Mouse (Mus musculus): Measurements from ENCODE around the gene Ccdc136.

Ccdc136 gene

DNA sequence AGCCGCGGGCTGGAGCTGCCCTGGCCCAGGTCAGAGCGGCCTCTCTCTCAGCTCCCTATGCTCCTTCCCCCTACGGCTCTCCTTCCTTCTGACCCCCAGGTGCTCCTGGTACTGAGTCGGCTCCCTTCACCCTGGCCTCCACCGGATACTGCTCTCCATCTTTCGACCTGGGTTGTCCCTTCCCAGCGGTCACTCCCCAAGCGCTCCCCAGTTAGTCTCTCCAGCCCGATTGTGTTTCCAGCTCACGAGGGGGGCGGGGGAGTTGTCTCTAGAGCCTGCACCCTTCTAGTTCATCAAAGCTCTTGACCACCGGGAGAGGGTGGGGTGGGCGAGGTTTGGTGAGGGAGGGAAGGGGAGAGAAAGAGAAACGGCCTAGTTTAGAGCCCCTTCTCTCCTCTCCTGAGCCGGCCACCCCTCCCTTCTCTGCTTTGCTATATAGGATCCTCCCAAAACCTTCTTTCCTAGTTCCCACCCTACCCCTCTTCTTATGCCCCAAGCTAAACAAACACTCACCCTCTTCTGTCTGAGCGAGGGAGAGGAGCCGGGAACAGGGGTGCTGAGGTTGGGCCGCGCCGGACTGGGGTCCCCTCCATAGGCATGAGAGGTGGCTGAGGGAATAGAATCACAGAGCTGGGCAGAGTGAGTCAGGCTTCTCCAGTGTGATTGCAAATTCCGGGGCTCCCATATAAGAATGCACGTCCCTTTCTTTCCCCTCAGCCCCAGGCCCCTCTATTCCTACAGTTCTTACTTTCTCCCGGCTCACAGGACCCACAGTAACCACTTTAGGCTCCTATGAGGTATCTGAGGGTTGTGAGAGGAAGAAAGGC is 818 bp downstream of the Ccdc136 start:
- no peak for DNase-seq

DNA sequence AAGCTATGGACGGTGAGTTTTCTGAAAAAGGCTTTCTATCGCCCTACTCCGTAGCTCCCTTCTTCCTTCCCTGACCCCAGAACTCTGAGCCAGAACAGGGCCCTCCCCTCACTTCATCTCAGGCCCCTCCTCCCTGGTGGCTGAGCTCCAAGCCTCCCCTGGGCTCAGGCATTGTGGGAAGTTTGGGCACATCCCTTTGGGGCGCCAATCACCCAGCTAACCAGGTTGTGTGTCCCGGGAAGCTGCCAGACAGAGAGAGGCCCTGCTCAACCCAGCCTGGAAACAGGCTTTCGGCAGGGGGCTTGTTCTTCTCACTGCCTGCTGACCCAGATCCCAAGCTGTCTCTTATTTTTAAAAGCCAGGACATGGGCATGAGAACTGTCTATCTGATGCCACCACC is 1.5 kb downstream of the Ccdc136 start:
- peak; percentile 83 for DNase-seq

- DNase-seq, result no peak
Measured at GRCm38 (mm10) chr6:29399851-29400250, 3.7 kb downstream of the Ccdc136 start.

GRCm38 (mm10) chr6:29402693-29403342 is 6.7 kb downstream of the Ccdc136 start:
- DNase-seq, result peak; percentile 44

GRCm38 (mm10) chr6:29406412-29406811 is 10.3 kb downstream of the Ccdc136 start:
- peak; percentile 32 for DNase-seq

GRCm38 (mm10) chr6:29415446-29415845 is 19.3 kb downstream of the Ccdc136 start:
- no peak for DNase-seq

DNA sequence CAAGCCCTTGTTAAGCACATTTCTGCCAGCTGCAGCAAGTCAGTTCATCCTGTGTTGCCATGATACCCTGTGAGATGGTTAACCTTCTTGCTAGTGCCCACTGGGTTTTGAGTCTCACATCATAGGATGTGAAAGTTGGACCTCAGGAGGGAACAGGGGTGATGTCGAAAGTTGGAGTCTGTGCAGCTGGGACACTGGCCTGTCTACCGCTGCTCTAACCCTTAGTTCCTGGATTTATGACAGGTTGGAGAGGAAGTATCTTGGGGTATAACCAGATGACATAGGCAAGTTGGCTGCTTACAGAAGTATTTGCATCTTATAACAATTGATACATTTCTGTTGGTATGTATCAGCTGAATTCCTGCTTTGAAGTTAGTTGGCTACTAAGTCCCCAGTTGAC is 24.5 kb downstream of the Ccdc136 start:
- DNase-seq, result no peak

DNA sequence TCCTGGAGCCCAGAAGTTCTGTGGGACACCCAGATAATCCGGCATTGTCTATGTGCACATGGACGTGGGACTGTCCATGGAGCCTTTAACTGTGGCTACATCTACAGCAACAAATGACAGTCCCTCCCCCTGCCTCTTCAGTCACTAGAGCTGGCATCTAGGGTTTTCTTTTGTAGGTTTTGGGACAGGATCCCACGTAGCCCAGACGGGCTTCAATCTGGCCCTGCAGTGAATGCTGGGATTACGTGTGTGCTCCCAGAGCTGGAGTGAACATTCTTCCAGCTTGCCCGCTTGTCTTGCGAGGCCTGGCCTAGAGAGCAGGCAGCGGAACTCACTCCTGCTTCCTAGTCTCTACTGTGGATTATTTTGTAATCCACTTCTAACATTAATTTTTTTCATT is 29.0 kb downstream of the Ccdc136 start:
- no peak for DNase-seq

- no peak for DNase-seq
Measured at GRCm38 (mm10) chr6:29426331-29426730, 30.2 kb downstream of the Ccdc136 start.

DNA sequence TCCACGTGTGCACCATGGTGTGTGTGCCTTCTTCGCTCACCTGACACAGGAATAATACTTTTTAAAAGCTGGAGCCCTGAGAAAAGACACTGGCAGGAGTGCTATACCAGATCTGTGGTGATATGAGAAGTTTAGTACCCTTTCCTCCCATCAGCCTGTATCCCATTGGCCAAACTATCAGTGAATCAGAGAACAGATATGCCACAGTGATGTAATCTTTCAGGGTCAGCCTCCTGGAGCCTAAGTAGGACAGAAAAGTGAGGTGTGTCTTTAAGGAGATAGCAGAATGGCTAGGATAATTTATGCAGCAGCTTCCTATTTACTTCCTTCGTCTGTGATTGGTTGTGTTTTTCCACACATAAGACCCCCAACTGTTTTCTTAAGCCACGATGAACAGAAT is 32.1 kb downstream of the Ccdc136 start:
- DNase-seq, result no peak

GRCm38 (mm10) chr6:29430681-29431420 is 34.7 kb downstream of the Ccdc136 start:
- DNase-seq, result no peak

DNA sequence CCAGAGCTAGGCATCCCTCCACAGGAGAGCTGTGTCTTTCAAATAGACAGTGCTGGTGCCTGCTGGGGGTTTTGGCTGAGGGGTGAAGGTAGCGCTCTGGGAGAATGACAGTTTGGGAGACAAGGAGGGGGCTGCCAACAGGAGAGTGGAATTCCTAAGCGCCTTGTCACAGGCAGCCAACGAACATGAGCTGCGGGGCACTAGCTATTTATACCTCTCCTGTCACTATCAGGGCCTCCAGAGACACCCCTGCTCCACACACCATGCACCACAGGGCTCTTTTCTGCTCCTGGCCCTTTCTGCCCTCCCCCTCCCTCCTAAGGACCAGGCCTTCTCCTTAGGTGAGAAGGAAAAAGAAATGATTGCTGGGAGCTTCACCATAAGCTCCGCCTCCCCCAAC is 35.4 kb downstream of the Ccdc136 start:
- no peak for DNase-seq

- DNase-seq, result no peak
Measured at GRCm38 (mm10) chr6:29432156-29432555, 36.0 kb downstream of the Ccdc136 start.

DNA sequence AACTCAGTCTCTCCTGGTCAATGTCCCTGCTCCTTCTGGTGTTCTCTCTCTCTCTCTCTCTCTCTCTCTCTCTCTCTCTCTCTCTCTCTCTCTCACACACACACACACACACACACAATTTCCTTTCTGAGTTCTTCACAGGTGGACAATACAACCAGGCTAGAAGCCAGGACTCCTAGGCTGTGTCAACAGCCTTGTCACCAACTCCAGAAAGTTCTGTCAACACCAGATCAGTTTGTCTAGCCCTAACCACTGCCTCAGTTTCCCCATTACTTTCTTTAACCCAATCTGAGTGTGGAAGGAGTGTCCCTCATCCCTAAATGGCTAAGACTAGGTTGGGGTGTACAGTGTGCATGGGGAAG is 36.5 kb downstream of the Ccdc136 start:
- DNase-seq, result no peak

- DNase-seq, result no peak
Measured at GRCm38 (mm10) chr6:29433038-29433803, 37.1 kb downstream of the Ccdc136 start, which contains the start of gene Flnc. Gene Flnc (plus strand): TSS chr6:29433256.

DNA sequence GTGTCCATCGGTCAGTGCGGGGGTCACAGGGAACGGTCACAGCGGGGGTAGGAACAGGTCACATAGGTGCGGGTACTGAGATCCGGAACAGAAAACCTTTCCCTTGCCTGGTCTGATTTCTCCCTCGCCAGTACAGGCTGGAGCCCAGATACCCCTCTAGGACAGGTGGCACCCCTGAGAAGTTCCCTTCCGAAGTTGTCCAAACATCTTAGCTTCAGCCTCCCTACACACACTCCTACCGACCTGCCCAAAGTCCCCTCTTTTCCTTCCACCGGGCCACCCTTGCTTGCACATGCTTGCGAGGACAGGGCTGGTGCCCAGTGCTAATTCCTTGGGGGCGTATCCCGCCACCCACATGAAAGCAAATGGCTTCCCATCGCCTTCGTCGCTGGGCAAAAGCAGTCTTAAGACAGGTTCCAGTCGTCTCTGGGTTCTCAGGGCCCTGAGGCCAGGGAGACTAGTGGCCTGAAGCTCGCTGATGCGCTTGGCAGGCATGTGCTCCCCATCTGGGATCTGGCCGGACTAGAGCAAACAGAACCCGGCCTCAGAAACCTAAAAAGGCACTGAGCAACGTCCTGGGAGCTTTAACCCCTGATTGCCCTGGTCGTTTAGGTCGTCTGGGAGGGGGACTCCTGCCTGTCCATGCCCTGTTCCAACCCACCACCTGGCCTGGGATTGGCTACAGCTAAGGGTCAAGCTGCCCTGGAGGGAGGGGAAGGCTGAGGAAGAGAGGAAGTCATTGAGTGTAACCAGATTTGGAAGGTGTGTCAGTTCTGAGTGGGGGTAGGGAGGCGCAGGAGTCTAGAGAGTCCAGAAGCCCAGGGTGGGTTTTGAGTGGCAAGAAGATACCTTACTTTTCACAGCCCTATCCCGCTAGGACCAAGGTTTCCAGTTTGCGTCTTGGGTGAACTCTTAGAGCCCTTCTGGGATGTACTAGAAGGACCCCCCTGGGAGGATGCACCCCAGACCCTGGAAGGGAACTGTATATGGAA is 38.0 kb downstream of the Ccdc136 start:
- DNase-seq, result no peak

DNA sequence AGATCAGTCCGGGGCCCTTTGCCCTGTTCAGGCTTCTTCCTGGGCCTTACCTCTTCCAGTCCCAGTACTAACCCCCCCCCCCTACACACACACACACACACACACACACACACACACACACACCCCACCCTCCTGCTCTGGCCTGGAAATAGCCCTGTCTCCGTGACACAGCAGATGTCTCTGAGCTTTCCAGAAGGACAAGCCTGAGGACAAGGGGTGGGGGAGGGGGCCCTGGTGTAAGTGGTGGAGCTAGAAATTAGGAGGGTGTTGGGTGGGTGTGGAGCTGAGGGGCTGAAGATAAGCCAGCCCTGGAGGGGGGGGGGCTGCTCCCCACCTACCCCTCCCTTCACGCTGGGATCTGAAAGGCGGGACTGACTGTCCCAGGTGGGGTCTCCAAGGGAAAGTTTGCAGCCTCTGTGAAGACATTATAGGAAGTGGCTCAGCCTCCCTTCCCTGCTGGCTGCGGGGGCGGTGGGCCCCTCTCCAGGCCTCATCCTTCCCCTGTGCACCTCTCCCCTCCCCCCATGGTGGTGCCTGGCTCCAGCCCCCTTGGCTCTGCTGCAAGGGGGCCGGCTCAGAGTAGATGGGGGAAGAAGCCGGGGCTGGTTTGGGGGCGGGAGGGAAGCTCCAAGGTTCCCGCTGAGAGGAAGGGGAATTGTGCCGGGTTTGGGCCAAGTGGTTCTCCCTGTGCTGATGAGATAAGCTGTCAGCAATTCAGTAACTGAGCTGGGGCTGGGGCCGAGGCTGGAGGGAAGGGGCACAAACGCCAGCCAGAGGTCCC is 39.0 kb downstream of the Ccdc136 start:
- DNase-seq, result no peak

- no peak for DNase-seq
Measured at GRCm38 (mm10) chr6:29435940-29436451, 39.9 kb downstream of the Ccdc136 start.

- DNase-seq, result no peak
Measured at GRCm38 (mm10) chr6:29436461-29436934, 40.4 kb downstream of the Ccdc136 start.

- no peak for DNase-seq
Measured at GRCm38 (mm10) chr6:29439251-29439650, 43.1 kb downstream of the Ccdc136 start.
